11 mouse cellular contexts compared by ENCODE assay signal in genomic region chr13:59341871-59342270, GRCm38 (mm10).
A peak's percentile ranks its signal among the peaks of the same experiment; 100 is the strongest.
DNase-seq lines count a peak whose midpoint lies in the region.
"Had no signal": no experiment of that assay in that cellular context is flagged by ENCODE, and none has a peak within 500 bp of the region (broad histone marks: within the 10 kb centered on the region; RNA-seq: fewer than 3 reads in every experiment).

No protein-coding gene starts in this region.

- intact Hi-C loops in gastrocnemius, postnatal 36 days (cut with DNase I), result no loop called here

- DNase-seq in cerebellum, postnatal 14 days, result peak; percentile 34 to 60
- DNase-seq in cerebellum, adult 8-10 months, result no peak
- DNase-seq in lung, postnatal 10 days, result peak; percentile 8
- no peak for DNase-seq in lung, postnatal 14 days
- peak; percentile 67 to 79 for DNase-seq in gastrocnemius, postnatal 36 days
- peak; percentile 19 for DNase-seq in ovary, postnatal 36 days (ENCODE audit: low spot score)
- DNase-seq in thymus, postnatal 10 days (ENCODE audit: low spot score in 2 of 2), result no peak
- no peak for DNase-seq in spleen, adult 12 weeks (ENCODE audit: low spot score)
- DNase-seq: cerebellum, adult 2 months; layer of hippocampus, postnatal 36 days; retina, postnatal 1 day had no signal

Comparison
In these comparisons a context has a peak if more than half of its experiments do, and no peak if none do; other contexts are left out.
1. DNase-seq: peak in cerebellum, postnatal 14 days (2 of 2), lung, postnatal 10 days (single experiment), gastrocnemius, postnatal 36 days (2 of 2) and ovary, postnatal 36 days (single experiment); none in cerebellum, adult 8-10 months (single experiment), lung, postnatal 14 days (single experiment), thymus, postnatal 10 days (0 of 2) and spleen, adult 12 weeks (single experiment).